Mouse (Mus musculus): ENCODE results near the gene Gm47985.
"Not testable (repeated sequence)": the region's sequence is repeated elsewhere in the genome, so short reads cannot be mapped to it uniquely, and the experiment has no call there.

DNA sequence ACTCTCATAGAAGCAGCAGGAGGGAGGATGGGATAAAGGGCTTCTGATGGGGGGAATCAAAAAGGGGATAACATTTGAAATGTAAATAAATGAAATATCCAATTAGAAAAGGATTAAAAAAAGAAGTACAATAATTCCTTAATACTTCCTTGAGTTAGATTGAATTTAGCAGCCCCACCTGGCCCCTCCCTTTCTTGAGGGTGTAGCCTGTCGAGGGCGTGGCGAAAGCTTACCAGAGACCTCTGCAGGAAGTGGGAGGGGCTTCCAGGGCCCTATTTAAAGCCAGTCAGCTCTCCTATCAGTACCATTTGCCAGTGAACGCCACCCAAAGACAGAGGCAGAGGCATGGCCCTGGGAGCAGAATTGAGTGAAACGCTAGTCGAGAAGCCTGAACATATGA lies 21.5 kb downstream of the Gm47985 start, which contains the start of gene 3110040M04Rik:
- TF ChIP-seq CTCF, EP300 (IDR thresholded peaks at IDR 0.05; ENCODE audit: low read depth): not testable (repeated sequence)
